Mouse (Mus musculus): ENCODE measurements around the gene Gemin7. TPM values are rescaled to one million over a fixed set of nuclear protein-coding genes. Genes with fewer than 3 reads are reported as not detected.

Gene Gemin7
- polyA plus RNA-seq, 1 experiment from 2014 or later: 61.7 TPM

GRCm38 (mm10) chr7:19562643-19563410 lies 14.6 kb downstream of the Gemin7 start, which contains the start of gene Ppp1r37:
Ppp1r37 (minus strand) TSS chr7:19563076.
- H3K4me2 ChIP-seq (ENCODE audit: low read depth, low read length): peak within 1 kb of the TSS; percentile 95
- TF ChIP-seq EP300 (IDR thresholded peaks at IDR 0.05; ENCODE audit: low read depth): 0 out of 2 replicates have a peak, but pooled peaks have one; percentile 6
- TF ChIP-seq CTCF (IDR thresholded peaks at IDR 0.05; ENCODE audit: low read depth): no peak
- 6% methylated on average over 19 of the region's 19 CpGs for WGBS (ENCODE audit: insufficient replicate concordance)
- peak within 1 kb of the TSS; percentile 99 for H3K4me3 ChIP-seq (ENCODE audit: low read depth, low read length)
- ATAC-seq: no peak
- peak within 1 kb of the TSS; percentile 87 for H3K27ac ChIP-seq (ENCODE audit: low read depth)
- DNase-seq: peak; percentile 57
- H3K36me3 ChIP-seq (replicated peaks; ENCODE audit: insufficient read depth, low read length): peaks cover 33% of the 10 kb centered on the region
- peaks cover 45% of the 10 kb centered on the region for H3K4me1 ChIP-seq (ENCODE audit: insufficient read depth)
- H3K9ac ChIP-seq (replicated peaks): peak within 1 kb of the TSS; percentile 99
- H3K9me3 ChIP-seq (ENCODE audit: low read length): no peaks in the 10 kb centered on the region
- no peaks in the 10 kb centered on the region for H3K27me3 ChIP-seq (ENCODE audit: insufficient read depth, low read length)

GRCm38 (mm10) chr7:19561765-19562642 lies 15.4 kb downstream of the Gemin7 start:
- under 1% methylated on average over 95 of the region's 102 CpGs for WGBS (ENCODE audit: insufficient replicate concordance)
- peak overlapping the region; percentile 95 for H3K4me2 ChIP-seq (ENCODE audit: low read depth, low read length)
- peaks cover 47% of the 10 kb centered on the region for H3K4me1 ChIP-seq (ENCODE audit: insufficient read depth)
- TF ChIP-seq EP300 (IDR thresholded peaks at IDR 0.05; ENCODE audit: low read depth) (peak; percentile 67; the same call in 1 of the 2 replicates), CTCF (IDR thresholded peaks at IDR 0.05; ENCODE audit: low read depth) (no peak)
- peak; percentile 87 for ATAC-seq
- peaks cover 37% of the 10 kb centered on the region for H3K36me3 ChIP-seq (replicated peaks; ENCODE audit: insufficient read depth, low read length)
- peak; percentile 97 for DNase-seq
- no peaks in the 10 kb centered on the region for H3K27me3 ChIP-seq (ENCODE audit: insufficient read depth, low read length)
- H3K4me3 ChIP-seq (ENCODE audit: low read depth, low read length): peak overlapping the region; percentile 99
- peak overlapping the region; percentile 87 for H3K27ac ChIP-seq (ENCODE audit: low read depth)
- peak overlapping the region; percentile 99 for H3K9ac ChIP-seq (replicated peaks)
- H3K9me3 ChIP-seq (ENCODE audit: low read length): no peaks in the 10 kb centered on the region

GRCm38 (mm10) chr7:19561431-19561764 lies 16.0 kb downstream of the Gemin7 start:
- H3K4me2 ChIP-seq (ENCODE audit: low read depth, low read length): peak overlapping the region; percentile 95
- WGBS (ENCODE audit: insufficient replicate concordance): 2% methylated on average over 11 of the region's 11 CpGs
- no peaks in the 10 kb centered on the region for H3K27me3 ChIP-seq (ENCODE audit: insufficient read depth, low read length)
- H3K4me1 ChIP-seq (ENCODE audit: insufficient read depth): peaks cover 48% of the 10 kb centered on the region
- H3K36me3 ChIP-seq (replicated peaks; ENCODE audit: insufficient read depth, low read length): peaks cover 35% of the 10 kb centered on the region
- TF ChIP-seq EP300 (IDR thresholded peaks at IDR 0.05; ENCODE audit: low read depth): no peak
- no peaks in the 10 kb centered on the region for H3K9me3 ChIP-seq (ENCODE audit: low read length)
- DNase-seq: peak; percentile 38
- H3K4me3 ChIP-seq (ENCODE audit: low read depth, low read length): peak overlapping the region; percentile 99
- peak; percentile 4; the same call in 1 of the 2 replicates for ATAC-seq
- H3K9ac ChIP-seq (replicated peaks): peak overlapping the region; percentile 99
- peak overlapping the region; percentile 87 for H3K27ac ChIP-seq (ENCODE audit: low read depth)

- peaks cover 48% of the 10 kb centered on the region for H3K4me1 ChIP-seq (ENCODE audit: insufficient read depth)
Observed at GRCm38 (mm10) chr7:19560491-19561260, 16.7 kb downstream of the Gemin7 start.

GRCm38 (mm10) chr7:19558965-19559364 lies 18.4 kb downstream of the Gemin7 start:
- Histone ChIP-seq H3K4me2 (ENCODE audit: low read depth, low read length) (peak overlapping the region; percentile 95), H3K4me3 (ENCODE audit: low read depth, low read length) (peak overlapping the region; percentile 99), H3K9ac (replicated peaks) (peak overlapping the region; percentile 99; the same call in 1 of the 2 replicates), H3K27ac (ENCODE audit: low read depth) (no peak overlapping the region), H3K36me3 (replicated peaks; ENCODE audit: insufficient read depth, low read length) (peaks cover 27% of the 10 kb centered on the region), H3K27me3 (ENCODE audit: insufficient read depth, low read length) (no peaks in the 10 kb centered on the region), H3K4me1 (ENCODE audit: insufficient read depth) (peaks cover 41% of the 10 kb centered on the region), H3K9me3 (ENCODE audit: low read length) (no peaks in the 10 kb centered on the region)
- ATAC-seq: no peak
- TF ChIP-seq EP300 (IDR thresholded peaks at IDR 0.05; ENCODE audit: low read depth) (no peak), CTCF (IDR thresholded peaks at IDR 0.05; ENCODE audit: low read depth) (peak; percentile 71)
- DNase-seq: no peak
- WGBS (ENCODE audit: insufficient replicate concordance): 58% methylated on average over 2 of the region's 2 CpGs

More at GRCm38 (mm10) chr7:19560491-19561260, 16.7 kb downstream of the Gemin7 start:
- H3K27ac ChIP-seq (ENCODE audit: low read depth): peak overlapping the region; percentile 87
- peak; percentile 46 for DNase-seq
- peak overlapping the region; percentile 99 for H3K4me3 ChIP-seq (ENCODE audit: low read depth, low read length)
- no peak for TF ChIP-seq CTCF (IDR thresholded peaks at IDR 0.05; ENCODE audit: low read depth)
- no peak for TF ChIP-seq EP300 (IDR thresholded peaks at IDR 0.05; ENCODE audit: low read depth)
- H3K4me2 ChIP-seq (ENCODE audit: low read depth, low read length): peak overlapping the region; percentile 95
- H3K27me3 ChIP-seq (ENCODE audit: insufficient read depth, low read length): no peaks in the 10 kb centered on the region
- 10% methylated on average over 11 of the region's 11 CpGs for WGBS (ENCODE audit: insufficient replicate concordance)
- peak overlapping the region; percentile 99 for H3K9ac ChIP-seq (replicated peaks)
- H3K36me3 ChIP-seq (replicated peaks; ENCODE audit: insufficient read depth, low read length): peaks cover 37% of the 10 kb centered on the region
- no peak for ATAC-seq
- H3K9me3 ChIP-seq (ENCODE audit: low read length): no peaks in the 10 kb centered on the region

Measured in liver, postnatal 0 days (tissue).